Mouse (Mus musculus): ENCODE results near the gene Asah2. TPM values are rescaled to one million over a fixed set of nuclear protein-coding genes. Genes with fewer than 3 reads are reported as not detected.
"Not testable (repeated sequence)": the region's sequence is repeated elsewhere in the genome, so short reads cannot be mapped to it uniquely, and the experiment has no call there.

Asah2 gene
- polyA plus RNA-seq (2015; fragmentation: Nextera tagmentation; extraction: Ambion mirVana), result 2.2 and 2.4 TPM in 2 replicates

DNA sequence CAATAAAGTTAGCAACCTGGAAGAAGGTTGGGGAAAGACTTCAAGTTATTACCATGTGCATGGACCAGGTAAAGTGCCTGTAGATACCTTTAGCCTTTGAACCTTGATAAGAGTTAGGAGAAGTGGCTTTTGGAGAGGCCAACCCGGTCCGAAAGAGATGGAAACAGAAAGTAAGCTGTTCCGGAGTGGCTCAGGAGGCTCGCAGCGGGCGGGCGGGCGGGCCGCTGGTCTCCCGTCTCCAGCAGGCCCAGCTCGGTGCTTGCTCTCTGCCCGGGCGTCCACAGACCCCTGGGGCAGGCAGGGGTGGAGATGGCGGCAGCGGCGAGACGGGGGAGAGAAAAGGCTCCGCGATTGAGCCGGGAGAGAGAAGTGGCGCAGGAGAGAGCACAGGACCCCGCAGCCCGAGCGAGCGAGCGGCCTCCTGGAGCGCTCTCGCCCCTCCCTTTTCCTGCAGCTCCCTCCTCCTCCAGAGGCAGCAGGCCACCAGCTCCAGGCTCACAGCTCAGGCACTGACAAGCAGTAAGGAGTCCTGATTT, at the start of gene Asah2:
Asah2 (minus strand) TSS at position 441 of the 536 bp plus-strand sequence.
- Histone ChIP-seq H3K9me3 (no peaks in the 10 kb centered on the region), H3K4me1 (0 out of 2 replicates have a peak, but pooled peaks cover 3% of the 10 kb centered on the region), H3K27ac (peak within 1 kb of the TSS; percentile 96), H3K9ac (peak within 1 kb of the TSS; percentile 71), H3K27me3 (replicated peaks) (no peaks in the 10 kb centered on the region), H3K36me3 (no peaks in the 10 kb centered on the region), H3K4me2 (peak within 1 kb of the TSS; percentile 61), H3K4me3 (replicated peaks) (peak within 1 kb of the TSS; percentile 71)
- ATAC-seq (ENCODE audit: insufficient read depth, low FRiP score, low read depth), result peak; percentile 93
- WGBS, result 0% methylated on average over 27 of the region's 28 CpGs

DNA sequence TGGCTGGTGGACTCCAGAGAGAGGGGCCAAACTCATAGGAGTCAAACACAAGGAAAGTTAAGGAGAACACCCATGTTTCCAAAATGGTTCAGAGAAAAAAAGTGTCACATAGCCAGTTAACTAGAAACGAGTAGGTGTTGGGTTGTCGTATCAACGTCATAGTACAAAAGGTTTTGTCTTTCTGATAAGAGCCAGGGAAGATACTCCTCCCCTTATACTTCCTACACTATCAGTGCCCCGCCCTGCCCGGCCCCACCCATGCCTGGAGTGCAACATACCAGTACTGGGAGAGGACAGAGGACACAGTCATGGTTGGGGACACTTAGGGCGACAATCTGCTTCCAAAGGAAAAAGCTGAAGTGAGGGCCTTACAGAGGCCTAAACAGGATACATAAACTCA, 49.0 kb upstream of the Asah2 start:
- Histone ChIP-seq H3K4me1 (no peaks in the 10 kb centered on the region), H3K9ac (no peak overlapping the region), H3K36me3 (peaks cover 13% of the 10 kb centered on the region; the same call in 1 of the 2 replicates), H3K4me3 (replicated peaks) (no peak overlapping the region), H3K27me3 (replicated peaks) (no peaks in the 10 kb centered on the region), H3K4me2 (no peak overlapping the region), H3K27ac (no peak overlapping the region), H3K9me3 (no peaks in the 10 kb centered on the region)
- WGBS, result 68% methylated on average over 6 of the region's 6 CpGs
- peak; percentile 76; the same call in 1 of the 2 replicates for ATAC-seq (ENCODE audit: insufficient read depth, low FRiP score, low read depth)

DNA sequence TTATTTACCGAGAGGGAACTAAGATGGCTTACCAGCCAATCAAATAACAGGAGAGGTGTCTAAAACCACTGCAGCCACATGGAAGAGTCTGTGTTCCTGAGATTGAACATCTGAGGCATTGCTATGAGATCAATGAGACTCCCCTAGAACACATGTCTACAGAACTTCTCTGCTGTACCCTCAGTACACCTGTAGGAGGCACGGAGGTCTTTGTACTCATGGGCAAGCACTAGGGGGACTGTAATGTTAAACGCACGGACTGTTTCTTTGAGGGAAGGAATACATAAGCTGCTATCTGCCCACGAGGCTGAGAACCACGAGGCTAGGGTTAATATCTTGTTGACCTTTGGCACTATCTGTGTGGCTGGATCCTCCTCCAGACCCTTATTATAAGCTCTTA, 44.5 kb upstream of the Asah2 start:
- H3K27me3 ChIP-seq (replicated peaks), result no peaks in the 10 kb centered on the region
- no peaks in the 10 kb centered on the region for H3K9me3 ChIP-seq
- no peaks in the 10 kb centered on the region for H3K4me1 ChIP-seq
- no peak overlapping the region for H3K4me3 ChIP-seq (replicated peaks)
- ATAC-seq (ENCODE audit: insufficient read depth, low FRiP score, low read depth), result no peak
- H3K36me3 ChIP-seq, result no peaks in the 10 kb centered on the region
- no peak overlapping the region for H3K4me2 ChIP-seq
- 71% methylated on average over 6 of the region's 6 CpGs for WGBS
- H3K27ac ChIP-seq, result no peak overlapping the region
- no peak overlapping the region for H3K9ac ChIP-seq

DNA sequence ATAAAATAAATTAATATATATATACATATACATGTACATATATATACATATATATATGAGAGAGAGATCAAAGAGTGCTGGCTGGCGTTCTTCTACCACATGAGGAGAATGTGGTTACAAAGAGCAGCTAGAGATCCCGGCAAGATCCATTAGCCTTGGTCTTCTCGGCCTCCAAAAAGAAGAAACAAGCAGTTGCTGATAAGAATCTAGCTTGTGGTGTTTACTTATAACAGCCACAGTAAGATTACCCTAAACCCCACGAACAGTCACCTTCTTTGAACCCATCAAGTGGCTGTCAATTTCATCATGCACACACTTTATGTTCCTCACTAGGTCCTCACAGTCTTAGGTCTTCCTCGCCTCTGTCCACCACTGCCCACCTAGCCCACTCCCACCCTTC, 40.7 kb upstream of the Asah2 start:
- no peak overlapping the region for H3K9ac ChIP-seq
- H3K9me3 ChIP-seq, result no peaks in the 10 kb centered on the region
- no peaks in the 10 kb centered on the region for H3K27me3 ChIP-seq (replicated peaks)
- WGBS, result 69% methylated on average over 5 of the region's 5 CpGs
- no peak overlapping the region for H3K4me2 ChIP-seq
- H3K36me3 ChIP-seq, result no peaks in the 10 kb centered on the region
- H3K4me3 ChIP-seq (replicated peaks), result no peak overlapping the region
- ATAC-seq (ENCODE audit: insufficient read depth, low FRiP score, low read depth), result no peak
- no peak overlapping the region for H3K27ac ChIP-seq
- H3K4me1 ChIP-seq, result no peaks in the 10 kb centered on the region

DNA sequence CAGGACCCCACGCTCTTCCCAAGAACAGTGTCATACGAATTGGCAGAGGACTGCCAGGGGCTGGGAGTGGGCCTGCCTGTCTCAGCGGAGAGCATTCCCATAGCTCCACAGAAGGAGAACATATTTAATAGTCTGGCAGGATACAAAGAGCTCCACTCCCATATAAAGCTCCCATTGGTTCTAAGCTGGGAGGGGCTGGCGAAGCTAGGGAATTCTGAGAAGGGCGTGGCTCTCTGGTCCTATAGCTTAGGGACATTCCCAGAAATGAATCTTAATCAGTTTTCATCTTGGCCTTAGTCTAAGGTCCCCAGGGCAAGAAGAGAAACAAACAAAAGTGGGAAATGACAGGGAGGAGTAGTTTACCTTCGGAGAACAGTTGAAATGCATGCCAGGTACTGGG, 34.4 kb upstream of the Asah2 start:
- 81% methylated on average over 6 of the region's 6 CpGs for WGBS

DNA sequence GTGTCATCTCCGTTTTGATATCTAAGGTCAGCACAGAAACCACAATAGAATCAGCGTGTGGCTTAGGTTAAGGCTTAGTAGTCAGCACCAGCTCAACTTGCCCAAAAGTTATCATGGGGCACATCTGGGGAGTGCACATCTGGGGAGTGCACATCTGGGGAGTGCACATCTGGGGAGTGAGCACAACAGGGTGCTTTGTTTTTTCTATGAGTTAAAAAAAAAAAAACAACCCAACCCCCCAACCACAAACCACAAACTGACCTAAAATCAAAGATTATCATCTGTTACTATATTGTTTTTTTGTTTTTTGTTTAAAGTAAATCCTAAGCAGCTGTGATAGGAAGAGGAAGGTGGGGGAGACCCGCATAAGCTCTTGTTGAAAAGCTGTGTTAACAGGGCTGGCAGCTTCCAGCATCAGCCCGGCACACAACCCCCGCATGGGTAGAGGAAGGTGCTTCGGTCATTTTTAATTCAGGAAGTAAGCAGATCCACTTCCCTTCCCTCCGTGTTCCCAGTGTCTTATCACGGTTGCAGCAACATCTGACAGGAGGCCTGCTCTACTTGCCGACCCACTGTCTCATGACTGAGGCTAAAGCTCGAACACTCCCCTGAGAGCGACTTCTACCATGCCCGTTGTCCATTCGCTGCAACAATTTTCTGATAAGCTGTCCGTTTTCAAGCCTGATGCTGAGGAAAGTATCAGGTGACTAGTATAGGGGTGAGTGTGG, 30.5 kb upstream of the Asah2 start:
- H3K4me3 ChIP-seq (replicated peaks), result no peak overlapping the region
- 69% methylated on average over 14 of the region's 14 CpGs for WGBS
- no peaks in the 10 kb centered on the region; the same call in 1 of the 2 replicates for H3K4me1 ChIP-seq
- 0 out of 2 replicates have a peak, but pooled peaks cover 3% of the 10 kb centered on the region for H3K36me3 ChIP-seq
- H3K4me2 ChIP-seq, result no peak overlapping the region
- H3K9me3 ChIP-seq, result no peaks in the 10 kb centered on the region
- H3K27me3 ChIP-seq (replicated peaks), result no peaks in the 10 kb centered on the region
- no peak overlapping the region for H3K27ac ChIP-seq
- ATAC-seq (ENCODE audit: insufficient read depth, low FRiP score, low read depth), result no peak
- no peak overlapping the region for H3K9ac ChIP-seq

More for the DNA sequence above, 34.4 kb upstream of the Asah2 start:
- H3K4me3 ChIP-seq (replicated peaks), result no peak overlapping the region
- no peak overlapping the region for H3K9ac ChIP-seq
- no peaks in the 10 kb centered on the region for H3K9me3 ChIP-seq
- H3K4me2 ChIP-seq, result no peak overlapping the region
- 0 out of 2 replicates have a peak, but pooled peaks cover 3% of the 10 kb centered on the region for H3K36me3 ChIP-seq
- no peaks in the 10 kb centered on the region for H3K4me1 ChIP-seq
- ATAC-seq (ENCODE audit: insufficient read depth, low FRiP score, low read depth), result no peak
- no peaks in the 10 kb centered on the region for H3K27me3 ChIP-seq (replicated peaks)
- no peak overlapping the region for H3K27ac ChIP-seq

DNA sequence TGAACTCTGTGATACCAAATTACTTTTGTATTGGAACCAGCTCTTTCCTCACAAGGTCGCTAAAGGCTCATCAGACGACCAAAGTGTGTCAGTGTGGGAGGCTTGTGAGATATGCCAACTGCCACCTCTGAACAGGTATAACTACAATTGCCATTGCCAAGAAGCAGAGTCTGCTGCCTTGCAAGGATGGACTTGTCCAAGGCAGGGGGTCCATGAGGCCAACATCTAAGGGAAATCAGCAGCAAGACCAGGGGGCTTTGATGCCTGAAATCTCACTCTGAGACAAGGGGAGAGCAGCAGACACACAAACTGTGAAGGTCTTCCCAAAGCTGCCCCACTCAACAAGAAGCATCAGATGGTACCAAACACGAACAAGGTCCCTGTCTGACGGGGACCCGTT, 29.9 kb upstream of the Asah2 start:
- no peaks in the 10 kb centered on the region for H3K27me3 ChIP-seq (replicated peaks)
- H3K4me2 ChIP-seq, result no peak overlapping the region
- 88% methylated on average over 5 of the region's 5 CpGs for WGBS
- H3K27ac ChIP-seq, result no peak overlapping the region
- H3K4me1 ChIP-seq, result no peaks in the 10 kb centered on the region; the same call in 1 of the 2 replicates
- 0 out of 2 replicates have a peak, but pooled peaks cover 3% of the 10 kb centered on the region for H3K36me3 ChIP-seq
- no peak overlapping the region for H3K4me3 ChIP-seq (replicated peaks)
- no peak overlapping the region for H3K9ac ChIP-seq
- no peaks in the 10 kb centered on the region for H3K9me3 ChIP-seq
- ATAC-seq (ENCODE audit: insufficient read depth, low FRiP score, low read depth), result no peak

DNA sequence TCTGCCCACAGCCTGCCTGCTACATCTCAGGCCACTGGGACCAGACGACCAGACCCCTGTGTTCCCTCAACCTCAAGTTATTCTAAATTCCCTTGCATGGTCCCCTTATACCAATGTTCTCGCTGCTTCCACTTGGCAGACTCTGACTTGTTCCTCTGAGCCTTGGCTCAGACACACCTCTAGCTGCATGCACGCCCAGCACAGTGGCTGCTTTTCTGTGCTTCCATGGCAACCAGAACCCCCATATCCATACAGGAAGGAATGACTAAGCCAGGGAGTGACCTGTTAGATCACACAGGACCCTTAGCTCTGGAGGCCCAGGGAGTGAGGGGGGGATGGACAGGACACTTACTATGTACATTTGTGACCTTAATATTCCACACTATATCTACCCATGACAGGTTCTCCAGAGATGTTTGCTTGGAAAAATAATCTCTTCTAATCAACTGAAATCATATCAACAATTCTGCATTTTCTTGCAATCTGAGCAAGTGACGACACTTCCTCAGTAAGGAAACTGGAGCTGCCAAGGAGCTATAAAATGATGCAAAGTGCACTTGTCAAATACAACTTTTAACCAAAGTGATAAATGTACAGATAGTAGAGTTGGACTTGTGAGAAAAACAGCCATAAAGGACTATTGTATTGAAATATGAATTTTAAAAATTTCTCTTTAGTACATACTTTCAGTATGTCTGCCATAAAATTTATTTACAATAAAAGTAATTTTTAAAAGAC, 29.0 kb upstream of the Asah2 start:
- WGBS, result 41% methylated on average over 4 of the region's 4 CpGs

DNA sequence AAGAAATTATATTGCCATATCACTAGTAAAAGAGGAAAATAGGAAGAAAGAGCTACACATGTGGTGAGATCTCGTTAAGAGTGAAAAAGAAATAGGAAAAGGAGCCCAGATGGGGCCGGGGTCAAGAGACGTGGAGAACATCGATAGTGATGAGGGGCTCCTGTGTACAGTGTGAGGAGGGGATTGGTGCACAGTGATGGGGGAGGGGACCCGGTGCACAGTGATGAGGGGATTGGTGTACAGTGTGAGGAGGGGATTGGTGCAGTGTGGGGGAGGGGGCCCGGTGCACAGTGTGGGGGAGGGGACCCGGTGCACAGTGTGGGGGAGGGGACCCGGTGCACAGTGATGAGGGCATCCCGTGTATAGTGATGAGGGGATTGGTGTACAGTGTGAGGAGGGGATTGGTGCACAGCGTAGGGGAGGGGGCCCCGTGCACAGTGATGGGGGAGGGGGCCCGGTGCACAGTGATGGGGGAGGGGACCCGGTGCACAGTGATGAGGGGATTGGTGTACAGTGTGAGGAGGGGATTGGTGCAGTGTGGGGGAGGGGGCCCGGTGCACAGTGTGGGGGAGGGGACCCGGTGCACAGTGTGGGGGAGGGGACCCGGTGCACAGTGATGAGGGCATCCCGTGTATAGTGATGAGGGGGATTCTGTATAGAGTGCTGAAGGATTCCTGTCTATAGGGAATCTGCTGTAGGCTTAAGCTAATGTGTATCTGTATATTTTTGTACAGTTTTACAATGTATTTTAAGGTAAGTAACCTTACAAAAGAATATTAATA, 23.9 kb upstream of the Asah2 start:
- not testable (repeated sequence) for H3K36me3 ChIP-seq; H3K4me1 ChIP-seq; H3K4me3 ChIP-seq (replicated peaks); H3K9ac ChIP-seq; H3K9me3 ChIP-seq; H3K27me3 ChIP-seq (replicated peaks); H3K27ac ChIP-seq; ATAC-seq (ENCODE audit: insufficient read depth, low FRiP score, low read depth); H3K4me2 ChIP-seq
- 88% methylated on average over 14 of the region's 17 CpGs for WGBS

More for the DNA sequence above, 29.0 kb upstream of the Asah2 start:
- ATAC-seq (ENCODE audit: insufficient read depth, low FRiP score, low read depth), result peak; percentile 65
- Histone ChIP-seq H3K27ac (no peak overlapping the region), H3K36me3 (0 out of 2 replicates have a peak, but pooled peaks cover 3% of the 10 kb centered on the region), H3K27me3 (replicated peaks) (no peaks in the 10 kb centered on the region), H3K4me1 (no peaks in the 10 kb centered on the region; the same call in 1 of the 2 replicates), H3K4me2 (no peak overlapping the region), H3K9me3 (no peaks in the 10 kb centered on the region), H3K4me3 (replicated peaks) (no peak overlapping the region), H3K9ac (no peak overlapping the region)

DNA sequence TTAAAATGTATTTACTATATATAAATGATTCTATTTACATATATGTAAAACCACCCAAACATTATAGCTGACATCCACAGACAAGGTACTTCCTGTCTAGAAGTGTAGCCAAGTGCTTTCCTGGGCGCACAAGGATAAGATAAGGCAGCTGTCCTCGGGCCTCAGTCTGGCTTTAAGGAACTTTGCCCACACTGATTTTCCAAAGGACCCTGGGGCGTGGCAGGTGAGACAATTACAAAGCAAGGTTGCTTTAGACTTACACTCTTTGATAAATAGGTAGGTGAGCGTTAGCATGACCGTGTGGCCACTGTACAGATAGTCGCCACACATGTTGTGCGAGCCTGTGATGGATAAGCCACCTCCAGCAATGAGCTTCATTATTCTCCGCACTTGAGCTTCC, 21.3 kb upstream of the Asah2 start:
- H3K4me1 ChIP-seq, result no peaks in the 10 kb centered on the region
- H3K4me3 ChIP-seq (replicated peaks), result no peak overlapping the region
- no peak overlapping the region for H3K9ac ChIP-seq
- H3K9me3 ChIP-seq, result no peaks in the 10 kb centered on the region
- H3K27me3 ChIP-seq (replicated peaks), result no peaks in the 10 kb centered on the region
- WGBS, result 82% methylated on average over 8 of the region's 8 CpGs
- peaks cover 3% of the 10 kb centered on the region; the same call in 1 of the 2 replicates for H3K36me3 ChIP-seq
- no peak overlapping the region for H3K27ac ChIP-seq
- ATAC-seq (ENCODE audit: insufficient read depth, low FRiP score, low read depth), result no peak
- H3K4me2 ChIP-seq, result no peak overlapping the region

DNA sequence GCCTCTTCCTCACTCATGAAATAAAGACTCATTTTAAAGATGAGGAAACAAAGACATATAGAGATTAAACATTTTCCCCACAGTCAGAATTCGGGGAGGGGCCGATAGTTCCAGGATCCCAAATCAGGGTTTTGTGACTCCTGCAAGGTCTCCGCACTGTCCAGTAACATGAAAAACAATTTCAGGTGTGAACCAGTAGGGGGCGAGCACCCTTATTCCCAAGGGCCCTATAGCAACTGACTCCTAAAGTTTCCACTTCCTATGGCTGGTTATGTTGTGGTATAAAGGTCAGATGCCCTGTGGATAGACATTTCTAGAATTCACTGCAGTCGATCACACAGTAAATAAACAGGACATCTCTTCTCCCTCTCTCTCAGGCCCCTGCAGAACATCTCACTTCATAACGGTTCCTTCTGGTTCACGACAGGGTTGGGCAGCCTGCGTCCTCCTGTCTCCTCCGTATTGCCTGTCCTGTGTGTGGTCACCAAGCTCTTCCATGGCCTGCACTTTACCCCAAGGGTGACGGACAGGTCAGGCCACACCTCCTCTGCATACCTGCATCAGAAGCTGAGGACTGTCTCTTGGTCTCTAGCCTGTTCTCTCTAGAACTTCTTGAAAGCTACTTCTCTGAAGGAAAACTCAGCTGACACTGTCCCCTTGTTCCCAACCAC, 19.3 kb upstream of the Asah2 start:
- ATAC-seq (ENCODE audit: insufficient read depth, low FRiP score, low read depth), result no peak
- Histone ChIP-seq H3K4me3 (replicated peaks) (no peak overlapping the region), H3K4me1 (no peaks in the 10 kb centered on the region), H3K9ac (no peak overlapping the region), H3K9me3 (no peaks in the 10 kb centered on the region), H3K36me3 (peaks cover 3% of the 10 kb centered on the region; the same call in 1 of the 2 replicates), H3K4me2 (no peak overlapping the region), H3K27ac (no peak overlapping the region), H3K27me3 (replicated peaks) (no peaks in the 10 kb centered on the region)
- 75% methylated on average over 10 of the region's 10 CpGs for WGBS

Data from stomach, embryonic 15.5 days (tissue).